Mouse (Mus musculus): ENCODE measurements around the gene Tinf2. TPM values are rescaled to one million over a fixed set of nuclear protein-coding genes. Genes with fewer than 3 reads are reported as not detected.
A peak's percentile ranks its signal among the peaks of the same experiment; 100 is the strongest.

Gene Tinf2
- polyA plus RNA-seq, 1 experiment from 2014 or later, result 33.9 TPM

DNA sequence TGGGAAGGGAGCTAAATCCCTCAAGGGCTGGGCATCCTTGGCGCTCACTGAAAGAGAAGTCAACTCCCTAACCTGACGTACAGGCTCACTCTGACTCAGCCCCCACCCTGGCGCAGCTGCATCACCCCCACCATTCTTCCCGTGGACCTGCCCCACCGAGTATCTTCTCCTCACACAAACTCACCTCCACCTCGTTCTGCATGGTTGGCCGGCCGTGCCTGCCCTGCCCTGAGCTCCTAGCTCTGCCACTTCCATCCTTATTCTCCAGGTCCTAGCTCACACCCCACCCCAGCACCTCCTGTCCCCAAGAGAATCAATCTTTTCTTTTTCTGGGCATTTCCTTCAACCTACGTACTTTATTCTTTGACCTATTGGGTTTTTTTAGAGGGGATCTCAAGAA, 19.5 kb upstream of the Tinf2 start:
- no peaks in the 10 kb centered on the region for H3K4me1 ChIP-seq
- no peak overlapping the region for H3K9ac ChIP-seq
- H3K27ac ChIP-seq, result no peak overlapping the region
- no peak overlapping the region for H3K4me2 ChIP-seq
- no peaks in the 10 kb centered on the region for H3K9me3 ChIP-seq
- H3K4me3 ChIP-seq (replicated peaks), result no peak overlapping the region
- no peak for ATAC-seq (ENCODE audit: insufficient read depth, low FRiP score, low read depth)
- H3K27me3 ChIP-seq (replicated peaks), result no peaks in the 10 kb centered on the region
- 57% methylated on average over 9 of the region's 9 CpGs for WGBS
- no peaks in the 10 kb centered on the region for H3K36me3 ChIP-seq

- ATAC-seq (ENCODE audit: insufficient read depth, low FRiP score, low read depth), result no peak
- 78% methylated on average over 4 of the region's 4 CpGs for WGBS
- H3K27me3 ChIP-seq (replicated peaks), result no peaks in the 10 kb centered on the region
These were observed 15.6 kb upstream of the Tinf2 start for GRCm38 (mm10) chr14:55697226-55697625.

DNA sequence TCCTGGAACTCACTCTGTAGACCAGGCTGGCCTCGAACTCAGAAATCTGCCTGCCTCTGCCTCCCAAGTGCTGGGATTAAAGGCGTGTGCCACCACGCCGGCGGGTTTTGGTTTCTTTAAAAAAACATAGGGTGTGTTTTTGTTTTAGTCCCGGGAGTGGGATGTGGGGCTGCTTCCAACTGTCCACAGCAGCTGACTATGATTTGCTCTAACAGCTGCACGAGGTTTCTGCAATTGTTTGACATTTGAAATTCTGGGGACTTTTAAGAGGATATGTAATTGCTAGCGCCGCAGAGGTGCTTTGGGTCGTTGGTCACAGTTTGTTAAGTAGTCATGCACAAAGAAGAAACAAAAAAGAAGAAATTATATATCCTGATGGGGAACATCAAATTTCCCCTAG, 7.8 kb upstream of the Tinf2 start:
- Histone ChIP-seq H3K4me1 (no peaks in the 10 kb centered on the region), H3K27ac (no peak overlapping the region), H3K36me3 (no peaks in the 10 kb centered on the region), H3K9ac (no peak overlapping the region), H3K4me3 (replicated peaks) (no peak overlapping the region), H3K27me3 (replicated peaks) (no peaks in the 10 kb centered on the region), H3K4me2 (no peak overlapping the region), H3K9me3 (no peaks in the 10 kb centered on the region)
- ATAC-seq (ENCODE audit: insufficient read depth, low FRiP score, low read depth), result no peak
- WGBS, result 63% methylated on average over 10 of the region's 10 CpGs

More at GRCm38 (mm10) chr14:55697226-55697625, 15.6 kb upstream of the Tinf2 start:
- H3K9ac ChIP-seq, result no peak overlapping the region
- no peak overlapping the region for H3K4me2 ChIP-seq
- no peaks in the 10 kb centered on the region for H3K36me3 ChIP-seq
- H3K9me3 ChIP-seq, result no peaks in the 10 kb centered on the region
- no peak overlapping the region for H3K4me3 ChIP-seq (replicated peaks)
- H3K27ac ChIP-seq, result no peak overlapping the region
- no peaks in the 10 kb centered on the region for H3K4me1 ChIP-seq

DNA sequence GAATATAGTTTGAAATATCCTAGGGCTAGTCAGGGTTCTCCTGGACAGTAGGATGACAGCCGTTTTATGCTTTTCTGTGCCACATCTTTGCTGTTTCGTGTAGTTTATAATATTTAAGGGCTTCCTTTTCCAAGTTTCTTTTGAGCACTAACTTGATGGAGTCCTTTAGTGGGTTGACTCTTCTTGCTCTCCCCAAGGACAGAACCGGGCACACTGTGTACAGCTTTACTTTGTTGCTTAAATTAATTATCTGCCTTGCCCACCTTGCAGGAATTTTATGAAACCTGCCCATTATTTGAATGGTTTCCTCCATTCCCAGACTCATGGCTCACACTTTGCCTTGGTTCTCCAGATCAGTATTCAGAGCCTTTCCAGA, 486 bp upstream of the Tinf2 start:
- H3K27me3 ChIP-seq (replicated peaks), result no peaks in the 10 kb centered on the region
- no peaks in the 10 kb centered on the region for H3K9me3 ChIP-seq
- H3K27ac ChIP-seq, result peak overlapping the region; percentile 17; the same call in 1 of the 2 replicates
- H3K9ac ChIP-seq, result peak overlapping the region; percentile 14; the same call in 1 of the 2 replicates
- peaks cover 14% of the 10 kb centered on the region; the same call in 1 of the 2 replicates for H3K4me1 ChIP-seq
- 8% methylated on average over 3 of the region's 3 CpGs for WGBS
- peaks cover 26% of the 10 kb centered on the region for H3K36me3 ChIP-seq
- peak overlapping the region; percentile 83 for H3K4me3 ChIP-seq (replicated peaks)
- peak overlapping the region; percentile 87 for H3K4me2 ChIP-seq
- ATAC-seq (ENCODE audit: insufficient read depth, low FRiP score, low read depth), result 0 out of 2 replicates have a peak, but pooled peaks have one; percentile 2

DNA sequence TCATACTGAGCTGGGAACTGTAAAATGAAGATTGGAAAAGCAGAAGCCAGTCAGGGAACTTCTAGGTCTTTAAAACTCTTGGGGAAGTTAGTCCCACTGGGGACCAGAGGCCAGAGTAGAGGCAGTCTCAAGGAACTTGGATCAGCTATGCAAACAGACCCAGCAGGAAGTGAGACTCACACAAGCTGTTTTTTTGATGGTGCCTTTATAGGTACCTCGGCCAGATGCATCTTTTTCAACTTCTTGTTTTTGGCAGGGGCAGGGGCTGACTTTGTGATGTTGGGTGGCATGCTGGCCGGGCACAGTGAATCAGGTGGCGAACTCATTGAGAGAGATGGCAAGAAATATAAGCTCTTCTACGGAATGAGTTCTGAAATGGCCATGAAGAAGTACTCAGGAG, 4.0 kb downstream of the Tinf2 start:
- no peak overlapping the region for H3K9ac ChIP-seq
- no peak overlapping the region for H3K4me3 ChIP-seq (replicated peaks)
- peaks cover 42% of the 10 kb centered on the region for H3K36me3 ChIP-seq
- no peak overlapping the region for H3K27ac ChIP-seq
- 80% methylated on average over 4 of the region's 4 CpGs for WGBS
- peaks cover 14% of the 10 kb centered on the region; the same call in 1 of the 2 replicates for H3K4me1 ChIP-seq
- no peaks in the 10 kb centered on the region for H3K27me3 ChIP-seq (replicated peaks)
- no peak for ATAC-seq (ENCODE audit: insufficient read depth, low FRiP score, low read depth)
- H3K4me2 ChIP-seq, result no peak overlapping the region
- H3K9me3 ChIP-seq, result no peaks in the 10 kb centered on the region

DNA sequence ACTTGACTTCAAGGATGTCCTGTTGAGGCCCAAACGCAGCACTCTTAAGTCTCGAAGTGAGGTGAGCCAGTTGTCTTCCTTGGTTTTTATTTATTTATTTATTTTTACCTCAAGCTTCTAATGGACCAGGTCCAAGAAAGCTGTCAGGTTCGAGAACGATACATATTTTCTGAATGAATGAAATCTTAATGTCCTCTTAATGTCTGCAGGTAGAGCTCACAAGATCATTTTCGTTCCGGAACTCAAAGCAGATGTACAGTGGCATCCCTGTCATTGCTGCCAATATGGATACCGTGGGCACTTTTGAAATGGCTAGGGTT, 8.9 kb downstream of the Tinf2 start:
- H3K9ac ChIP-seq, result peak overlapping the region; percentile 73; the same call in 1 of the 2 replicates
- 0 out of 2 replicates have a peak, but pooled peaks cover 4% of the 10 kb centered on the region for H3K4me1 ChIP-seq
- 71% methylated on average over 7 of the region's 7 CpGs for WGBS
- no peak for ATAC-seq (ENCODE audit: insufficient read depth, low FRiP score, low read depth)
- peak overlapping the region; percentile 64 for H3K4me2 ChIP-seq
- peak overlapping the region; percentile 73 for H3K4me3 ChIP-seq (replicated peaks)
- peaks cover 25% of the 10 kb centered on the region for H3K36me3 ChIP-seq
- H3K27ac ChIP-seq, result peak overlapping the region; percentile 89; the same call in 1 of the 2 replicates
- no peaks in the 10 kb centered on the region for H3K9me3 ChIP-seq
- no peaks in the 10 kb centered on the region for H3K27me3 ChIP-seq (replicated peaks)

- Histone ChIP-seq H3K4me3 (replicated peaks) (peak within 1 kb of the TSS; percentile 73), H3K27ac (peak within 1 kb of the TSS; percentile 89), H3K9me3 (no peaks in the 10 kb centered on the region), H3K4me1 (0 out of 2 replicates have a peak, but pooled peaks cover 4% of the 10 kb centered on the region), H3K36me3 (peaks cover 19% of the 10 kb centered on the region), H3K9ac (peak within 1 kb of the TSS; percentile 73), H3K4me2 (peak within 1 kb of the TSS; percentile 64), H3K27me3 (replicated peaks) (no peaks in the 10 kb centered on the region)
- 1% methylated on average over 38 of the region's 38 CpGs for WGBS
- ATAC-seq (ENCODE audit: insufficient read depth, low FRiP score, low read depth), result peak; percentile 96
These were observed 9.5 kb downstream of the Tinf2 start, which contains the start of the genes Gmpr2 and Nedd8 for GRCm38 (mm10) chr14:55671833-55672740. Gene Gmpr2 (plus strand): TSS chr14:55671941. Gene Nedd8 (minus strand): TSS chr14:55672124.

DNA sequence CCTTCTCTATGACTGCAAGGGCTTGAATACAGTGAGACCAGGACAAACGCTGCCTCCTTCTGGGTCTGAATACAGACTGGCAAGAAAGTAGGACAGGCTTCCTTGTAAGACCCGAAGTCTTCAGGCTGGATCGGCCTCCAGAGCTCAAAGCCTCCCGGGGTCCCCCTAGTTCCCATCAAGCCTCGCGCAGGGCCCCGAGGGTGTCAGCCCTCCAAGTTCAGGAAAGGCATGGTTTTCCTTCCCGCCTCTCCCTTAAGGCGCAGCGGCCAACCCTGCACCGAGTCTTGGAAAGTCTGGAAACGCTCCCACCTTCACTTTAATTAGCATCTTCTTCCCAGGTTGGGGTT, 10.2 kb downstream of the Tinf2 start:
- 0 out of 2 replicates have a peak, but pooled peaks cover 4% of the 10 kb centered on the region for H3K4me1 ChIP-seq
- H3K27me3 ChIP-seq (replicated peaks), result no peaks in the 10 kb centered on the region
- peak overlapping the region; percentile 89 for H3K27ac ChIP-seq
- peak overlapping the region; percentile 64 for H3K4me2 ChIP-seq
- peak overlapping the region; percentile 73 for H3K4me3 ChIP-seq (replicated peaks)
- peak; percentile 28; the same call in 1 of the 2 replicates for ATAC-seq (ENCODE audit: insufficient read depth, low FRiP score, low read depth)
- peak overlapping the region; percentile 73 for H3K9ac ChIP-seq
- H3K36me3 ChIP-seq, result peaks cover 18% of the 10 kb centered on the region
- 0% methylated on average over 12 of the region's 12 CpGs for WGBS
- no peaks in the 10 kb centered on the region for H3K9me3 ChIP-seq

- Histone ChIP-seq H3K4me3 (replicated peaks) (peak overlapping the region; percentile 71), H3K36me3 (peaks cover 7% of the 10 kb centered on the region), H3K27me3 (replicated peaks) (no peaks in the 10 kb centered on the region), H3K4me1 (peaks cover 5% of the 10 kb centered on the region; the same call in 1 of the 2 replicates), H3K9me3 (no peaks in the 10 kb centered on the region), H3K9ac (no peak overlapping the region), H3K4me2 (peak overlapping the region; percentile 53; the same call in 1 of the 2 replicates), H3K27ac (peak overlapping the region; percentile 17; the same call in 1 of the 2 replicates)
- ATAC-seq (ENCODE audit: insufficient read depth, low FRiP score, low read depth), result no peak
- 41% methylated on average over 2 of the region's 2 CpGs for WGBS
These were observed 21.0 kb downstream of the Tinf2 start for GRCm38 (mm10) chr14:55660636-55661035.

- Histone ChIP-seq H3K9me3 (no peaks in the 10 kb centered on the region), H3K4me1 (peaks cover 5% of the 10 kb centered on the region; the same call in 1 of the 2 replicates), H3K27me3 (replicated peaks) (no peaks in the 10 kb centered on the region), H3K36me3 (peaks cover 7% of the 10 kb centered on the region), H3K4me3 (replicated peaks) (peak within 1 kb of the TSS; percentile 71), H3K4me2 (peak within 1 kb of the TSS; percentile 53), H3K9ac (peak within 1 kb of the TSS; percentile 69), H3K27ac (peak within 1 kb of the TSS; percentile 57)
- under 1% methylated on average over 39 of the region's 39 CpGs for WGBS
- peak; percentile 92 for ATAC-seq (ENCODE audit: insufficient read depth, low FRiP score, low read depth)
These were observed 21.6 kb downstream of the Tinf2 start, which contains the start of gene Mdp1 for GRCm38 (mm10) chr14:55659960-55660573. Gene Mdp1 (minus strand): TSS chr14:55660508.

DNA sequence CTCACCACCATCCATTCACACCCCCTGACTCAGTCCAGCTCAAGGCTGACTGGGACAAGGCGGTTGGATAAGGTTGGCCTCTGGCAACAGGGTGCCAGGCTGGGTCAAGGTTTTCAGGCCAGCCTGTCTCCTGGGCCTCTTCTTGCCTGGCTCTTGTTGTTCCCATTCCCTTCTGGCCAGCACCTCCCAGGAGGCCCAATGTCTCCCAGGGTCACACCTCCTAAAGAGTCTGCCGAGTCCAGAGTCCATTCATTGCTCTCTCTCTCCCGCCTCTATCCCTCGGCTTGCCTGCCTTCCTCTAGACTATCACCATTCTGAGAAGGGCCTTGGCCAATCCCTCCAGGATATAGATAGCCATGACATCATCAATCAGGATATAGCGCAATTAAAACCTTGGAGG, 23.6 kb downstream of the Tinf2 start:
- no peak overlapping the region for H3K4me2 ChIP-seq
- H3K27ac ChIP-seq, result no peak overlapping the region
- no peaks in the 10 kb centered on the region for H3K9me3 ChIP-seq
- WGBS, result 92% methylated on average over 5 of the region's 5 CpGs
- H3K27me3 ChIP-seq (replicated peaks), result no peaks in the 10 kb centered on the region
- H3K9ac ChIP-seq, result no peak overlapping the region
- no peak overlapping the region for H3K4me3 ChIP-seq (replicated peaks)
- 0 out of 2 replicates have a peak, but pooled peaks have one; percentile 8 for ATAC-seq (ENCODE audit: insufficient read depth, low FRiP score, low read depth)
- H3K4me1 ChIP-seq, result peaks cover 5% of the 10 kb centered on the region; the same call in 1 of the 2 replicates
- peaks cover 3% of the 10 kb centered on the region; the same call in 1 of the 2 replicates for H3K36me3 ChIP-seq

Data from stomach, embryonic 15.5 days (tissue).